21 mouse cellular contexts compared by ENCODE assay signal in the genomic region with DNA sequence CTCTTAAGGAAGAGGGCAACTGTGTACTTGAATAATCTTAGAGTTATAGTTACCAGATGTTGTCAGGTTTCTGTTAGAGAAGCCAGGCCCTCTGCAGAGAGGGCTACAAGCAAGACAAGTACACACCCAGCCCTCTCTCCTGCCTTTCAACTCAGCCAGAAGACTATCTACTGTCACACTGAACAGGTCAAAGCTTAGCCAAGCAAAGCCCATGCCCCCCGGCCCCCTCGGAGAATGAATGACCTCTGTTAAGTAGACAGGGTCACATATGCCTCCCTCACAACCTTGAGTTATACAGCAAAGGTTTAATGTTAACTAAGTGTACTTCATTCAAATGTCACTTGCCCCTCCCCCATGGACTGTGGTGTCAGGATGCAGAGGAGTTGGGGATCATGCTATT. TPM values are rescaled to one million over a fixed set of nuclear protein-coding genes. Genes with fewer than 3 reads are reported as not detected.
"Had no signal": no experiment of that assay in that cellular context is flagged by ENCODE, and none has a peak within 500 bp of the region (broad histone marks: within the 10 kb centered on the region; RNA-seq: fewer than 3 reads in every experiment).

No protein-coding gene starts in this region.

- DNase-seq: lung, adult 2 months; lung, postnatal 36 days; right cerebral cortex, postnatal 14 days; thymus, adult 2 months; thymus, postnatal 25 days had no signal

- H3K9me3 ChIP-seq: intestine, embryonic 15.5 days; liver, embryonic 15.5 days; midbrain, embryonic 13.5 days; stomach, embryonic 15.5 days had no signal

- H3K27me3 ChIP-seq: intestine, embryonic 15.5 days; liver, embryonic 15.5 days; midbrain, embryonic 13.5 days; stomach, embryonic 15.5 days had no signal

- H3K4me3 ChIP-seq: intestine, embryonic 15.5 days; liver, embryonic 15.5 days; midbrain, embryonic 13.5 days; stomach, embryonic 15.5 days had no signal

- H3K9ac ChIP-seq: intestine, embryonic 15.5 days; liver, embryonic 15.5 days; midbrain, embryonic 13.5 days; stomach, embryonic 15.5 days had no signal

- H3K4me1 ChIP-seq: intestine, embryonic 15.5 days; liver, embryonic 15.5 days; midbrain, embryonic 13.5 days; stomach, embryonic 15.5 days had no signal

- H3K27ac ChIP-seq: intestine, embryonic 15.5 days; liver, embryonic 15.5 days; midbrain, embryonic 13.5 days; stomach, embryonic 15.5 days had no signal

- ATAC-seq: intestine, embryonic 15.5 days; lung, postnatal 0 days; midbrain, embryonic 13.5 days had no signal

- H3K36me3 ChIP-seq: intestine, embryonic 15.5 days; liver, embryonic 15.5 days; midbrain, embryonic 13.5 days; stomach, embryonic 15.5 days had no signal

- H3K4me2 ChIP-seq: intestine, embryonic 15.5 days; liver, embryonic 11.5 days; liver, embryonic 15.5 days; midbrain, embryonic 13.5 days; stomach, embryonic 15.5 days had no signal

RNA-seq across cellular contexts. Expression of gene BC025446, which starts 24.4 kb away (rescaled TPM):
- total RNA-seq: layer of hippocampus, adult 18-20 months; layer of hippocampus, postnatal 10 days; left cerebral cortex, postnatal 36 days; megakaryocyte progenitor cell, adult 5-6 weeks; midbrain, postnatal 0 days had no signal
- polyA plus RNA-seq: limb, embryonic 14.5 days; lung, postnatal 0 days; midbrain, embryonic 13.5 days; midbrain, postnatal 0 days; neural tube, embryonic 14.5 days; spleen, adult 2 months; testis, adult 2 months had no signal

RNA-seq across cellular contexts. Expression of gene Ly6f, which starts 27.7 kb away (rescaled TPM):
- total RNA-seq: layer of hippocampus, adult 18-20 months; layer of hippocampus, postnatal 10 days; left cerebral cortex, postnatal 36 days; megakaryocyte progenitor cell, adult 5-6 weeks; midbrain, postnatal 0 days had no signal
- polyA plus RNA-seq: limb, embryonic 14.5 days; liver, embryonic 11.5 days; liver, embryonic 15.5 days; lung, adult 2 months; lung, postnatal 0 days; midbrain, embryonic 13.5 days; midbrain, postnatal 0 days; neural tube, embryonic 14.5 days; spleen, adult 2 months; stomach, embryonic 15.5 days; testis, adult 2 months; thymus, adult 2 months; urinary bladder, adult 2 months had no signal
